Mouse (Mus musculus) midbrain, embryonic 11.5 days (tissue): ENCODE data around the gene Bspry. TPM values are rescaled to one million over a fixed set of nuclear protein-coding genes. Genes with fewer than 3 reads are reported as not detected.

Experiments
- ATAC-seq: fragments of 200-750 bp; cut with Nextera tagmentation; 2 replicates; pipeline ENCODE4 v1.8.0; 2017; ENCODE audit warnings: moderate TSS enrichment, moderate library complexity; ENCODE audit not compliant: low FRiP score
- DNase-seq: peaks from one replicate; pipeline ENCODE4 v3.0.0; 2015; ENCODE audit warnings: low spot score; ENCODE audit errors: missing footprints
- H3K27ac ChIP-seq: fragments of 300-500 bp; sonication (generic); 2 replicates; pipeline ENCODE4 v1.5.1; 2014; ENCODE audit warnings: low read depth, low read length
- H3K27me3 ChIP-seq: fragments of 300-500 bp; sonication (generic); 2 replicates; pipeline ENCODE4 v1.6.1; 2014; ENCODE audit warnings: mild to moderate bottlenecking, low read length, moderate library complexity, mixed read lengths; ENCODE audit not compliant: control insufficient read depth, insufficient read depth
- H3K36me3 ChIP-seq: fragments of 300-500 bp; sonication (generic); 2 replicates; pipeline ENCODE4 v1.6.1; 2014; ENCODE audit warnings: mild to moderate bottlenecking, low read length, moderate library complexity, mixed read lengths; ENCODE audit not compliant: control insufficient read depth, insufficient read depth
- H3K4me1 ChIP-seq: fragments of 300-500 bp; sonication (generic); 2 replicates; pipeline ENCODE4 v1.6.1; 2014; ENCODE audit warnings: low read length; ENCODE audit not compliant: control insufficient read depth, insufficient read depth
- H3K4me2 ChIP-seq: fragments of 300-500 bp; sonication (generic); 2 replicates; pipeline ENCODE4 v1.6.1; 2014; ENCODE audit warnings: mild to moderate bottlenecking, moderate library complexity
- H3K4me3 ChIP-seq: fragments of 300-500 bp; sonication (generic); 2 replicates; pipeline ENCODE4 v1.5.1; 2014; ENCODE audit warnings: low read depth, low read length
- H3K9ac ChIP-seq: fragments of 300-500 bp; sonication (generic); 2 replicates; pipeline ENCODE4 v1.6.1; 2014; ENCODE audit warnings: low read length
- H3K9me3 ChIP-seq: fragments of 300-500 bp; sonication (generic); 2 replicates; pipeline ENCODE4 v1.6.1; 2016; ENCODE audit warnings: low read length; ENCODE audit not compliant: control insufficient read depth
- WGBS: fragments of 180-500 bp; shearing (Covaris S2); extraction: QIAGEN DNeasy Blood & Tissue Kit; methylation state at CpG from one replicate; pipeline ENCODE4 v1.1.7; 2014; 5-methylcytosine and 5-hydroxymethylcytosine counted together
- polyA plus RNA-seq: library from polyadenylated mRNA; unstranded; fragments of >200 nt; fragmentation: Nextera tagmentation; extraction: Ambion mirVana; gene quantifications from 2 replicates; pipeline ENCODE4 v1.2.1, GENCODE M21; 2014

Gene Bspry
- polyA plus RNA-seq, 1 experiment from 2014 or later: 0.46 TPM

DNA sequence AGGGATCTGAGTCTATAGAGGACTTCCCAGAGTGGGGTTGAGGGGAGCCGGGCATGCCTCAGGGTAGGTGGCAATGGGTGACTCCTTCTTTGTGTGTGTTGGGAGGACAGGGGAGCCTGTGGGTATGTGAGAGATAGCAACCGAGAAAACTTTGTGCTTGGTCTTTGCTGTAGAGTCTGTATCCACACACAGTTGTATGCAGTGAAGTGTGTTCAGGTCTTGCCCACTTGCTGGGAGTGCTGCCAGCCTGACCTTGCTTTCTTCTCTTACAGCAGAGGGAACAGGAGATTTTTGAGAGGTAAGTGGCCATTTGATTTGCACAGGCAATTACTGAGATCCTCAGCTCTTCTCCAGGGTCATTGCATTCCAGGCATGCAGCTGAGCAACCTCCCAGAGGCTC, 8.1 kb downstream of the Bspry start:
- WGBS: 92% methylated on average over 2 of the region's 2 CpGs
- H3K4me2 ChIP-seq: no peak overlapping the region
- H3K9me3 ChIP-seq: no peaks in the 10 kb centered on the region
- H3K27ac ChIP-seq: no peak overlapping the region
- DNase-seq (no peak), ATAC-seq (no peak)
- H3K36me3 ChIP-seq: no peaks in the 10 kb centered on the region
- H3K4me1 ChIP-seq: no peaks in the 10 kb centered on the region
- no peaks in the 10 kb centered on the region for H3K27me3 ChIP-seq
- no peak overlapping the region for H3K4me3 ChIP-seq
- no peak overlapping the region for H3K9ac ChIP-seq

DNA sequence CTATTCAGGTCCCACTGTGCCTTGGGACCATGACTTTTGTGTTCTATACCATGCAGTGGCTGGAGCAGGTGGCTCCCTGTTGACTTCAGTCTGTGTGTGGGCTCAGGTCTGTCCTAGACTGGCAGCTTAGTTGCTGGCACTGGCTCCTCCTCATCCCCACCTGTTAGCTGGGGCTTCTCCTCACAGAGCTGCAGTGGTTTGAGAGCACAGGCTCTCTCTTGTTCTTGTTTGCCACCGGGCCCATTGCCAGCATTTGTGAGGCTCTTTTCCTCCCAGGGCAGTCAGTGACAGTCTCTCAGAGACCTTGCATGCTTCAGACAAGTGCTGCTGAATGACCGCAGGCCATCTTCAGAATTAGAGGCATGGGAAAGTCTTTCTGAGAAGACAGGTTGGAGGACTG, 12.8 kb downstream of the Bspry start:
- H3K36me3 ChIP-seq: no peaks in the 10 kb centered on the region
- DNase-seq: no peak
- H3K4me1 ChIP-seq: no peaks in the 10 kb centered on the region
- no peak for ATAC-seq
- H3K4me2 ChIP-seq: no peak overlapping the region
- H3K27me3 ChIP-seq: no peaks in the 10 kb centered on the region
- H3K27ac ChIP-seq: no peak overlapping the region
- H3K9ac ChIP-seq: no peak overlapping the region
- no peak overlapping the region for H3K4me3 ChIP-seq
- 90% methylated on average over 2 of the region's 2 CpGs for whole genome bisulfite sequencing
- no peaks in the 10 kb centered on the region for H3K9me3 ChIP-seq

DNA sequence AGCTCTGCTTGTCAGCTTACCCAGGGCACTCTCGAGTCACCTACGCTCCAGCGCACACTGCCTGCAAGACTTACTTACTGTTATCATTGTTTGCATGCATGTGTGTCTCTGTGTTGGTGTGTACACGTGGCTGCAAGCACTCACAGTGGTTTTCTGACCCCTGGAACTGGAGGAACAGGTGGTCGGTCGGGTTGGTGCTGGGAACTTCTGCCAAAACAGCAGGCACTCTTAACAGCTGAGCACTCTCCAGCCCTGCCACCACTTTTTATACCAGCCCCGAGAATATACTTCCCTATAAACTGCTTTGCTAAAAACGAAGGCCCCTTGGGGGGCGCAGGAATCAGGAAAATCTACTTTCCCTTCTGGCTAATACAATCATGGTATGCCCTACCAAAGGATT, 14.4 kb downstream of the Bspry start:
- Histone ChIP-seq H3K4me2 (no peak overlapping the region), H3K9me3 (no peaks in the 10 kb centered on the region), H3K4me1 (no peaks in the 10 kb centered on the region), H3K27me3 (no peaks in the 10 kb centered on the region), H3K9ac (no peak overlapping the region), H3K4me3 (no peak overlapping the region), H3K36me3 (no peaks in the 10 kb centered on the region), H3K27ac (no peak overlapping the region)
- 73% methylated on average over 9 of the region's 9 CpGs for WGBS
- ATAC-seq (no peak), DNase-seq (no peak)

DNA sequence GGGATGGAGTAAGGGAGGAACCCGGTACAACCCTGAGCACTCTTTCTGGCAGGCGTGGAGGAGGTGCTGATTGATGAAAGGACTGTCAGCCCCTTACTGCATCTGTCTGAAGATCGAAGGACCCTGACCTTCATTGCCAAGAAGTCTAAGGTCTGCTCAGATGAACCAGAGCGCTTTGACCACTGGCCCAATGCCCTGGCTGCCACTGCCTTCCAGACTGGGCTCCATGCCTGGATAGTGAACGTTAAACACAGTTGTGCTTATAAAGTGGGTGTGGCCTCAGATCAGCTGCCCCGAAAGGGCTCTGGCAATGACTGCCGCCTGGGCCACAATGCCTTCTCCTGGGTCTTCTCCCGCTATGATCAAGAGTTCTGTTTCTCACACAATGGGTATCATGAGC, 16.1 kb downstream of the Bspry start:
- no peaks in the 10 kb centered on the region for H3K4me1 ChIP-seq
- H3K4me2 ChIP-seq: no peak overlapping the region
- WGBS: 85% methylated on average over 8 of the region's 8 CpGs
- no peak for DNase-seq
- H3K27ac ChIP-seq: no peak overlapping the region
- H3K9me3 ChIP-seq: no peaks in the 10 kb centered on the region
- H3K36me3 ChIP-seq: peaks cover 4% of the 10 kb centered on the region; the same call in 1 of the 2 replicates
- no peaks in the 10 kb centered on the region for H3K27me3 ChIP-seq
- no peak overlapping the region for H3K9ac ChIP-seq
- no peak overlapping the region for H3K4me3 ChIP-seq
- ATAC-seq: no peak

DNA sequence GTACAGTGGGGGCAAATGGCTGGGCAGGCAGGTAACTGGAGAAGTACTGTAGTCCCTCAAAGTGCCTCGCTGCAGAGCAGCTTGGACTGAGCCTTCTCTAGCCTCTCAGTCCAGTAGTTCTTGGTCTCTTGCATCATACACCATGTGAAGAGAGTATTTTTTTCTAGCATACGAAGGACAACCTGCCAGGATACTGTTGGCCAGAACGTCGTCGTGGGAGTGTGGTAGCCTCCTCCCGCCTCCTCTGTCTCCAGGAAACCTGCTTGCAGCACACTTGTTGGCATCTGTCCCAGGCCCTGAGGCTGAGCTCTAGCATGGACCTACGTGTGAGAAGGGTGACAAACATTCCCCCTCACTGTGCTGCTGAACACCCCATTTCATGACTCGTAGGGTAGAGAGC, 17.0 kb downstream of the Bspry start:
- Histone ChIP-seq H3K36me3 (peaks cover 4% of the 10 kb centered on the region; the same call in 1 of the 2 replicates), H3K4me1 (peaks cover 4% of the 10 kb centered on the region; the same call in 1 of the 2 replicates), H3K4me2 (no peak overlapping the region), H3K27ac (no peak overlapping the region), H3K27me3 (no peaks in the 10 kb centered on the region), H3K9me3 (no peaks in the 10 kb centered on the region), H3K4me3 (no peak overlapping the region), H3K9ac (no peak overlapping the region)
- WGBS: 85% methylated on average over 8 of the region's 8 CpGs
- ATAC-seq (no peak), DNase-seq (no peak)

DNA sequence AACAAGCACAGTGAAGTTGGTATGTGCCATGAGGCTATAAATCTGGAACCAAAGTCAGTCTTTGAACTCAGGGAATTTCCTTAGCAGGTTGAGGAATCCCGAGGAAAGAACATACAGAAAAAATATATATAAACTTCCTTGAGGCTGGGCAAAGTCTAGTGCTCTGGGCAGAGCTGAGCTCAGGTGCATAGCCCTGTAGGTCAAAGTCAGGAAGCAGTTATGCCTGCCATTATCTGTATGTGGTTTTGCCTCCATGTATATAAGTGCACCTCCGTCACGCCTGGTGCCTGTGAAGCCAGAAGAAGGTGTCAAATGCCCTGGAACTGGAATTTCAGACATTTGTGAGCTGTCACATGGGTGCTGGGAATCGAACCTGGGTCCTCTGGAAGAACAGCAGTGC, 20.9 kb downstream of the Bspry start:
- H3K4me2 ChIP-seq: no peak overlapping the region
- 87% methylated on average over 4 of the region's 4 CpGs for WGBS

DNA sequence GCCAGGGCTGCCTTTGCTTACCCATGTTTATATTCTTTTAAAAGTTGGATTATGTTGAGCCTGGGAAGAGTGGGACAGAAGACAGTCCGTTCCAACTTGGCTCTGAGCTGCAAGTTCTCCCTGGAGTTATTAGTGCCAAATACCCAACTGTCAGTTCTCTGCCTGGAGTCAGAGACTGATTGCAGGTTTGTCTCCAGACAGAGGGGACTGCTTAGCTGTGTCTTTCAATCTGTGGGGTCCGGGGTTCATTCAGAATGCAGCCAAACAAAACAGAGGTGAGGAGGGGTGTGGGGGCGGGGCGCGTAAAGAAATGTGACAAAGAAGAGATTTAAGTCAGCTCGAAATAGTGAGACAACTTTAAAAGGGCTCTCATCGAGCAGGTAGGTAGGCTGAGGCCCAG, 21.7 kb downstream of the Bspry start:
- ATAC-seq (peak; percentile 31; the same call in 1 of the 2 replicates), DNase-seq (no peak)
- H3K9ac ChIP-seq: peak overlapping the region; percentile 77
- no peaks in the 10 kb centered on the region for H3K27me3 ChIP-seq
- 4% methylated on average over 7 of the region's 7 CpGs for WGBS
- H3K36me3 ChIP-seq: peaks cover 4% of the 10 kb centered on the region; the same call in 1 of the 2 replicates
- no peak overlapping the region for H3K27ac ChIP-seq
- peaks cover 4% of the 10 kb centered on the region; the same call in 1 of the 2 replicates for H3K4me1 ChIP-seq
- H3K4me3 ChIP-seq: peak overlapping the region; percentile 74
- H3K4me2 ChIP-seq: peak overlapping the region; percentile 70
- H3K9me3 ChIP-seq: no peaks in the 10 kb centered on the region

More for the DNA sequence above, 20.9 kb downstream of the Bspry start:
- H3K36me3 ChIP-seq: peaks cover 4% of the 10 kb centered on the region; the same call in 1 of the 2 replicates
- H3K4me3 ChIP-seq: no peak overlapping the region
- H3K27ac ChIP-seq: no peak overlapping the region
- ATAC-seq (no peak), DNase-seq (no peak)
- H3K4me1 ChIP-seq: peaks cover 4% of the 10 kb centered on the region; the same call in 1 of the 2 replicates
- H3K27me3 ChIP-seq: no peaks in the 10 kb centered on the region
- H3K9ac ChIP-seq: no peak overlapping the region
- H3K9me3 ChIP-seq: no peaks in the 10 kb centered on the region

DNA sequence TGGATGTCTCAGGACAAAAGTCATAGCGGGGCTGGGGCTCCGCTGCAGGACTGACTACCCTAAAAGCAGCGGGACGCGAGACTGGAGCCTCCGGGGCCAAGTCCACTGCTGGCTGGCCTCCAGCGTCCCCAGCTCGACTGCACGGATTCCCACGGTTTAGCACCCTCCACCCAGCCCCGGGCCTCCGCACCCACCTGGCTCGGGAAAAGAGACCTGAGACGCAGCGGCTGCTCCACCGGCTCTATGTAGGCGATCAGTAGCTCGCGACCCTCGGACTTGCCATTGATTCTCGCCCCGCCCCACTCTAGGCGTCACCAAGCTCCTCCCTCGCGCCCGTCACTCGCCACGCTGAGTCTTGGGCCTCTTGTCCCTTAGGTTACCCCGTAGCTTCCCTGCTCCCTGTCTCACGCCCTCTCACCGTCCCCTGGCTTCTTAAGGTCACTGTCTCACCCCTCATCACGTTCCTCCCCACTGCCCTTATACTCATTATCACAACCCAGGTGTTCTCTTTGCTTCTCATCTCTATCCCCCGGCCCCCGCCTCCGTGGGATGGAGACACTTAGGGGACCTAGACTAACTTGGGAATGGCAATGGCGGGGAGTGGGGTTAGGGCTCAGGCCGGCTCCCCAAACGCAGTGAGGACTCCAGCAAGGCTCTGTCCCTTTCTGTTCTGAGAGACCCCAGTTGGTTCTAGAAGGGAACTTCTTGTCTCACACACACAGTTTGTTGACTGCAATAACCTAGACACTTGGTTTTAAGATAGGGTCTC, 22.3 kb downstream of the Bspry start:
- Histone ChIP-seq H3K27ac (no peak overlapping the region), H3K9me3 (no peaks in the 10 kb centered on the region), H3K4me1 (peaks cover 4% of the 10 kb centered on the region; the same call in 1 of the 2 replicates), H3K4me3 (peak overlapping the region; percentile 74), H3K9ac (peak overlapping the region; percentile 77), H3K36me3 (peaks cover 4% of the 10 kb centered on the region; the same call in 1 of the 2 replicates), H3K4me2 (peak overlapping the region; percentile 70), H3K27me3 (no peaks in the 10 kb centered on the region)
- DNase-seq (peak; percentile 99), ATAC-seq (peak; percentile 98)
- 2% methylated on average over 38 of the region's 38 CpGs for WGBS

DNA sequence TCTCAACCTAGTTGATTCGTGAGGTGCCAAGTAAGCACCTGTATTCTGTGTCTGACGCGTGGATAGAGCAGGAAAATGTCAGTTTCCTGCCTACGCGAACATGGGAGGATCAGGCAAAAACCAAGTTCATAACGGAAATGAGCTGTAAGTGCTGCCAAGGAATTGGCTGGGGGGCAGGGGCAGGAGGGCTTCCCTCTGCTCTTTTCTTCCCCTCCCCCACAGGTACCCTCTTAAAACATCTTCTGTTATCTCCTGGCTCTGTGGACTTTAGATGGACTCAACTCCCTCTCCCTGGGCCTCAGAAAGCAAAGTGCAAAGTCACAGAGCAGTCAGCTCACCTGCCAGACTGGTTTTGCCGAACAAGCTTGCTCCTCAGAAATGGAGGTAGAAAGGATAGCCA, 23.1 kb downstream of the Bspry start:
- H3K36me3 ChIP-seq: peaks cover 4% of the 10 kb centered on the region; the same call in 1 of the 2 replicates
- no peak overlapping the region for H3K9ac ChIP-seq
- H3K4me3 ChIP-seq: no peak overlapping the region
- peaks cover 4% of the 10 kb centered on the region; the same call in 1 of the 2 replicates for H3K4me1 ChIP-seq
- DNase-seq (peak; percentile 82), ATAC-seq (no peak)
- no peaks in the 10 kb centered on the region for H3K9me3 ChIP-seq
- H3K27ac ChIP-seq: no peak overlapping the region
- H3K4me2 ChIP-seq: no peak overlapping the region
- 77% methylated on average over 7 of the region's 7 CpGs for WGBS
- H3K27me3 ChIP-seq: no peaks in the 10 kb centered on the region
